Mouse (Mus musculus) thymus, postnatal 25 days (tissue): ENCODE measurements around the gene Golga2.
"Not testable (repeated sequence)": the region's sequence is repeated elsewhere in the genome, so short reads cannot be mapped to it uniquely, and the experiment has no call there.

Source experiments
- DNase-seq: peaks from one replicate; pipeline ENCODE4 v3.0.0; 2022

Golga2 gene

GRCm38 (mm10) chr2:32289578-32289977 lies 2.4 kb downstream of the Golga2 start:
- no peak for DNase-seq

GRCm38 (mm10) chr2:32294348-32294747 lies 7.2 kb downstream of the Golga2 start:
- DNase-seq = no peak

DNA sequence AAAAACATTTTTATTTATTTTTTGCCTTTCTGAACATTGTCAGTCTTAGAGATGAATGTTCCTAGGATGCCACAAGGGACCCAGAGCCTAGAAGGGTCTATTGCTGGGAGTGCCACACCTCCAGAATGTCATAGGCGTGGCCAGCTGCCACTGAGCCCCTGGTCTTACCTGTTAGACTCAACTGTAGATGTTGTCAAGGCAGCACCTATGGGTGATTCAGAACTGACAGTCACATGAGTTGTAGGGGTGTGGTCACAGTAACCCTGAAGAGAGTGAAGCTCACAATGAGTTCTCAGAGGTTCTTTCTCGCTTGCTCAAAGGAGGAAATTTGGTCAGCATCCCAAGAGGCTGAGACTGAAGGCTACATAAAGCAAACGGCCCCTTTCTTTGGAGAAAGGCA lies 8.1 kb downstream of the Golga2 start:
- no peak for DNase-seq

DNA sequence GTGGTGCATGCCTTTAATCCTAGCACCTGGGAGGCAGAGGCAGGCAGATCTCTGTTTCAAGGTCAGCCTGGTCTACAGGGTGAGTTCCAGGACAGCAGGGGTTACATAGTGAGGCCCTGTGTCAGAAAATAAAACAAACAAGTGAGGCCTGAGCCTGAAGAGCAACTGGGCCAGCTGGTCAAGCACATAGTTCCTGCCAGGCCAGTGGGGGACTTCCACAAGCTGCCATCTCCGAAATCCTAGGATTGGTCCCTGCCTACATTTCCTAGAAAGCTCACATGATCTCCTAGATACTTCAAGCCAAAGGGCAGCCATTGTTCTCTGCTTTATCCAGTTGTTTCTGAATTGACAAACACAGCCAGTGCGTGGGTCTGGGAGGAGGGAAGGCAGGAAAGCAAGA lies 8.7 kb downstream of the Golga2 start:
- DNase-seq = not testable (repeated sequence)

DNA sequence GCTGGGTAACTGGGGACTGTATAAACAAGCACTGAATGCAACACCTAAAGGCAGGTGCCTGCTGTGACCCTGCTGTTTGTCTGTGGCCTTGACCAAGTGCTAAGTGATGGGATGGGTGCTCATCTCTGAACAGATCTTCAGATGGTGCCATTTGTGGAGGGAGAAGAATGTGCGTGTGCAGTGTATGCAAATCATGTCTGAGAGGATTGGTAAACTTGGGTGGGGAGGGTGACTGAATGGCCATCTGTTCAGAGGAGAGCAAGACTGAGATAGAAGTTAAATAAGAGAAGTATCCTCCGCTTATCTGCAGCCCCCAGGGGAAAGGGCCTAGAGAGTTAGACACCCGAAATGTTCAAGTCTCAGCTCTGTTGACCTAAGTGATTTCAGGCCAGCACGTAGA lies 12.3 kb downstream of the Golga2 start:
- no peak for DNase-seq

DNA sequence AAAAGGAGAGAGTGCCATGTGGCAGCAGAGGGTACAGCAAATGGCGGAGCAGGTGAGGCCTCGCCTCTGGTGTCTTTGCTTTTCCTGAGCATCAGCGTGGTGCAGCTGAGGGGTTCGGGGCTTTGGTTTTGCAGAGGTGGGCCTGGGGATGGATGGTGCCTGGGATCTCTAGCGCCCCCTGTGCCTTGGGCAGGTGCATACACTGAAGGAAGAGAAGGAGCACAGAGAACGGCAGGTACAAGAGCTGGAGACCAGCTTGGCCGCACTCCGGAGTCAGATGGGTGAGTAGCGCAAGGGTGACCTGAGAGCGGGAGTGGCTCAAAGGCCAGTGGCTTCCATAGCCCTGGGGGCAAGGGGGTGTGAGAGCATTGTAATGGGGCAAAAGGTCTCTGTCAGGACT lies 15.8 kb downstream of the Golga2 start:
- DNase-seq = no peak

- peak; percentile 70 for DNase-seq
Measured at GRCm38 (mm10) chr2:32304145-32304832, 17.1 kb downstream of the Golga2 start.

DNA sequence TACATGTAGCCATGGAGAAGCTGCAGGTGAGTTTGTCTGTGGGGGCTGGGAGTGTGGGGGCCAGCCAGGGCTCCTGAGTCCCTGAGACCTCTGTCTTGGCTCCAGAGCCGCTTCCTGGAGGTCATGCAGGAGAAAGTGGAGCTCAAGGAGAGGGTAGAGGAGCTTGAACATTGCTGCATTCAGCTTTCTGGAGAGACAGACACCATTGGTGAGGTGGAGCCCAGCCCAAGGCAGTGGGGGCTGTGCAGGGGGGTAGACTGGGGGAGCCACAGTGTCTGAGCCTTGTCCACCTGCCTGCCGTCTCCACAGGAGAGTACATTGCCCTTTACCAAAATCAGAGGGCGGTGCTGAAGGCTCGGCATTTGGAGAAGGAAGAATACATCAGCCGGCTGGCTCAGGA lies 18.5 kb downstream of the Golga2 start:
- no peak for DNase-seq

GRCm38 (mm10) chr2:32306176-32306575 lies 19.0 kb downstream of the Golga2 start:
- DNase-seq = no peak

DNA sequence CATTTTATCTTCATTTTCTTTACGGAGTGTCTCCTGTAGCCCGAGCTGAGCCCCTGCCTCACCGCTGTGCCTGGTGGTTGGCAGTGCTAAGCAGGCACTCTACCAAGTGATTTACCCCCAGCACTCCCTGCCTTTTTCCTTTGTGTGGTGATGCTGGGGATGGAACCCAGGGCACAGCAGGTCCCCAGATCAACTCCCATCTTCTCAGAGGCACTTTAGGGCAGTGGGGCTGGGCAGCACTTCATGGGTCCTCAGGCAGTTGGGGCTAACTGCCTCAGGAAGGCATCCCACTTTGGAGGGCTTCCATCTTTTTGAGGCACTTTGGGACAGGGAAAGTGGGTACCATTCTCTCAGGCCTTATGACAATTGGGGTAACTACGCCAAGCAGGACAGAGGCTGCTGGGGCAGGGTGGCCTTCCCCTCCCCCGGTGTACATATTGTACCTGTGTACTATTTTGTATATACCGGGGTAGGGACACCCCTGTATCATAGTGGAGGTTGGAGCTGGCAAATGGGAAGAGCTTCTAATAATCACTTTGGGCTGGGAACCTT lies 20.1 kb downstream of the Golga2 start:
- no peak for DNase-seq

GRCm38 (mm10) chr2:32307941-32308760 lies 21.0 kb downstream of the Golga2 start:
- DNase-seq = peak; percentile 54

DNA sequence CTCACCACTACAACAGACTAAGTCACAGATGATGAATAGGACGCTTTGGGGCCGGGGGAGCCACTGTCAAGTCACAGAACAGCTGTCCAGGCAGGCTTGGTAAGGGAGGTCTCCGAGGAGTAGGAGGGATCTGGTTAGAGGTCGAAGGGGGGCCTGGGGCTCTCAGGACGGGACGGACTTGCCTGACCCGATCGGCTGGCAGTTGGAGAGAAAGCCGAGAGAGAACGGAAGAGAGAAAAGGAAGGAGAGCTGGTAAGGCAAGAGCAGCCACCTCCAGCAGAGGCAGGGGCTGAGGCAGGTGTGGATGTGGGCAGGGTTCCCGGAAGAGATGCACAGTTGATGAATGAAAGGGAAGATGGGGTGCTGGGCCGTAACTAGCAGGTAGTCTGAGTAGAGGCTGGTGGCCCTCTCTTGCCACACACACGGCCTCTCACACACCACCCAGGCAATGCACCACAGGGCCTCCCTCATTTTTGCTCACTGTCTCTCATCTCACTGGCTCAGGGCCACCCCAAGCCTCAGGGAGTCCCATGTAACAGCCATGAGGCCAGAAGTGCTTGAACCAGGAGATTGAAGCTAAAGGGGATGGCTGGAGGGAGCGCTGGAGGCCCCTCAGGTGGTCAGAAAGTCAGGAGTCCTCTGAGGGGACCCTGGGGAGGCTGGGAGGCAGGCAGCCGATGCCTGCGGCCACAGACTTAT lies 21.8 kb downstream of the Golga2 start:
- DNase-seq = no peak

- DNase-seq = no peak
Measured at GRCm38 (mm10) chr2:32310096-32310845, 23.1 kb downstream of the Golga2 start.

DNA sequence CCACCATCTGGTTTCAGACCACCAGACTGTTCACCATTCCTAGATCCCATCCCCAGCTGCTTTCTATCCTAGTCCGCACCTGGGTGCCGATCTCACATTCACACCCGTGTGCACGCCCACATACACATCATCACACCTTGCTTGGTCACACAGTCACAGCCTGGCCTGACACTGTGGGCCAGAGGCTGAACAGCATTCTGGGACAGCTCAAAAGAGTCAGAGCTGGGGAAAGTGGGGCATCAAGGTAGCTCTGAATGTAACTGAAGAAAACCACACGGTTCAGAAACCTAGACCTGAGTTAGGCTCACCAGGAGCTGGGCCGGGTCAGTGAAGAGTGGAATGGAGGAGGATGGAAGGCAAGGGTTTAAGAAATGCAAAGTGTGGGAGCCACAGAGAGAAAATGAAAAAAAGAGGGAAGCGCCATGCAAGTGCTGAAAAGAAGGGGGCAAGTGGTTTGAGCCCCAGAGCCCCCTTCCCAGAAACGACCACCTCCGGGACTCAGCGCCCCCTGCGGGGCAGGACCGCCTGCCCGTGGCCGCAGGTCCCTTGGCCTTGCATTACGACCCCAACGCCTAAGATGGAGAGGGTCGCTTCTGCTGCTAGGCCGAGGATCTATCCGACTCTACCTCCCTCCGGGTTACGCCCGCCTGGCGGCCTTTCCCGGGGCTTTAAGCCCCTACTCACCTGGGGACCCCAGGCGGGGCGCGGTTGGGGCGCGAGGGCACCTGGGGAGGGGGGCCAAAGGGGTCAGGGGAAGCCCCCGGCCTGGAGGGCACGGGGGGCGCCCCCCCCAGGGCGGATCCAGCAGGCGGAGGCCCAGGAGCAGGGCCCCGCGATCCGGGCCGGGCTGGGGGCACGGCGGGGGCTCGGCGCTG lies 24.5 kb downstream of the Golga2 start:
- no peak for DNase-seq

- peak; percentile 79 for DNase-seq
Measured at GRCm38 (mm10) chr2:32312318-32312964, 25.3 kb downstream of the Golga2 start.

DNA sequence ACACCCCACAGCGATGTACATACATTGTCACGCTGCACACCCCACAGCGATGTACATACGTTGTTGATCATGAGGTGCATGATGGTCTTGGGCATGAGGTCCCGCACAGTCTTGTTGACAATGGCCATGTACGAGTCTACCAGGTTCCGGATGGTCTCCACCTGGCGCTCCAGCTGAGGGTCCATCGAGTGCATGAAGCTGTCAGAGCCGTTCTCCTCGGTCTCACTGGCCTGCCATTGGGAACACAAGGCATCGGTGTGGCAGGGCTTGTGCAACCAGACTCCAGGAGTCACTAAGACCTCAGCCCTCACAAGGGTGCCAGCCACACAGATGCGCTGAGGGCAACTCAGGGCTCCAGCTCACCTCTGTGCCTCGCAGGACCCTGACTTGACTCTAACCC lies 27.6 kb downstream of the Golga2 start:
- DNase-seq = no peak

DNA sequence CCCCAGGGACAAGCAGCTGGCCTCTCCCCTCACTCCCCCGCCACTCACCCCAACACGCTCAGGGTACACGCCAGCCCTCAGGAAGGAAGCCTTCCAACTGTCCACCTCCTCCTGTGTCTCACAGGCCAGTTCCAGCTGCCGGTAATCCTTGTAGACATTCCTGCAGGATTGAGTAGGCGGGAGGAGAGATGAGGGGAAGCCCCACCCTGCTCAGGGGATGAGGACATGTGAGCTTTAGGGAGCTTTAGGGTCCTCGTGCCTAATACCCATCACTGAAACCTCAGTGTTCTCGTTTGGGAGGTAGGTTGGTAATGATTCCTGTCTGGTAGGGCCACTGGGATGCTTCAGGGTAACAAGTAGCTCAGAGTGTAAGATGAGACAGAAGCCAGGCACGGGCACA lies 28.6 kb downstream of the Golga2 start:
- no peak for DNase-seq

- DNase-seq = no peak
Measured at GRCm38 (mm10) chr2:32316887-32317656, 29.9 kb downstream of the Golga2 start.

DNA sequence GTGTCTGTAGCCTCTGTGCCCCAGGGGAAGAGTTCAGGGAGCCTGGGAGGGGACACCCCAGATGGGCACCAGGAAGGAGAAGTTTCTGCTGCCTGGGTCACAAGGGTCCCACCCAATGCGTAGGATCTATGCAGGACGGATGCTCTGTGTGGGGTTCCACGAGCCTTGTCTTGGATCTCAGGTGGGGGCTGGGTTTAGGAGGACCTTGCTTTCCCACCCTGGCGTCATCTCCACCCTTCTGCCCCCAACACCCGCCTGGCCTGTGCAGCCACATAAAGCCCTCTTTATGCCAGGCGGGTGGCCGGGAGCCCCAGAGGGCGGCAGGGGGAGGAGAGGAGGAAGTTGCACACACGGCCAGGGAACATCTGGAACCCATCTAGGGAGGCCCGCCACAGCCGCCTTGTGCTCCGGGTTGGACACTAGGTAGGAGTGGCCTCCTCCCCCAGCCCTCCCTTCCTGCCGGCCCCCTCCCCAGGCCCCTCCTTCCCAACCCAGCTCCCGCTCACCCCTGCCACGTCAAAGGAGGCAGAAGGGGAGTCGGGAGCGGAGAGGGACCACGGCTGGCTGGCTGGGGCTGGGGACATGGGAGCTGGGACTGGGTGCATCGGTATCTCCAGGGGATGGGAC lies 30.7 kb downstream of the Golga2 start:
- no peak for DNase-seq
